Mouse (Mus musculus) limb, embryonic 14.5 days (tissue): ENCODE results near the gene Kank3. TPM values are rescaled to one million over a fixed set of nuclear protein-coding genes. Genes with fewer than 3 reads are reported as not detected.

Source experiments
- ATAC-seq: fragments of 200-750 bp; cut with Nextera tagmentation; 2 replicates; pipeline ENCODE4 v1.8.0; 2017; ENCODE audit warnings: low read depth, moderate number of reproducible peaks, moderate TSS enrichment; ENCODE audit not compliant: low FRiP score
- DNase-seq: peaks from one replicate; pipeline ENCODE4 v3.0.0-alpha.2; 2015; ENCODE audit warnings: low spot score
- H3K27ac ChIP-seq: fragments of 300-500 bp; sonication (generic); replicated peaks from 2 replicates; pipeline ENCODE4 v1.5.1; 2014; ENCODE audit warnings: low read depth, mild to moderate bottlenecking, low read length, moderate library complexity, mixed read lengths
- H3K27me3 ChIP-seq: fragments of 300-500 bp; sonication (generic); 2 replicates; pipeline ENCODE4 v1.6.1; 2014; ENCODE audit warnings: low read length, mixed read lengths; ENCODE audit not compliant: control insufficient read depth, insufficient read depth
- H3K36me3 ChIP-seq: fragments of 300-500 bp; sonication (generic); 2 replicates; pipeline ENCODE4 v1.6.1; 2014; ENCODE audit warnings: mild to moderate bottlenecking, low read length, moderate library complexity, mixed read lengths; ENCODE audit not compliant: control insufficient read depth, insufficient read depth
- H3K4me1 ChIP-seq: fragments of 300-500 bp; sonication (generic); 2 replicates; pipeline ENCODE4 v1.6.1; 2014; ENCODE audit warnings: antibody characterized with exemption, low read length, mixed read lengths; ENCODE audit not compliant: control insufficient read depth, insufficient read depth
- H3K4me2 ChIP-seq: fragments of 300-500 bp; sonication (generic); replicated peaks from 2 replicates; pipeline ENCODE4 v1.6.1; 2014; ENCODE audit warnings: low read depth, mild to moderate bottlenecking, low read length, moderate library complexity; ENCODE audit not compliant: severe bottlenecking
- H3K4me3 ChIP-seq: fragments of 300-500 bp; sonication (generic); replicated peaks from 2 replicates; pipeline ENCODE4 v1.5.1; 2014; ENCODE audit warnings: low read length
- H3K9ac ChIP-seq: fragments of 300-500 bp; sonication (generic); 2 replicates; pipeline ENCODE4 v1.6.1; 2014; ENCODE audit warnings: mild to moderate bottlenecking, low read depth, low read length, moderate library complexity; ENCODE audit not compliant: severe bottlenecking
- H3K9me3 ChIP-seq: fragments of 300-500 bp; sonication (generic); 2 replicates; pipeline ENCODE4 v1.6.1; 2016; ENCODE audit warnings: low read length; ENCODE audit not compliant: control insufficient read depth
- POLR2A ChIP-seq: fragments of 200-500 bp; IDR thresholded peaks from 2 replicates; pipeline ENCODE4 v1.8.0; 2012; ENCODE audit warnings: inconsistent platforms, mild to moderate bottlenecking, moderate library complexity, borderline replicate concordance; ENCODE audit not compliant: insufficient read depth, insufficient read length; ENCODE audit errors: extremely low read depth
- WGBS: fragments of 180-500 bp; shearing (Covaris S2); extraction: QIAGEN DNeasy Blood & Tissue Kit; methylation state at CpG from one replicate; pipeline ENCODE4 v1.1.7; 2014; 5-methylcytosine and 5-hydroxymethylcytosine counted together
- polyA plus RNA-seq, 2 experiments: library from polyadenylated mRNA; depleted of rRNA in 1 of 2; stranded (reverse) in 1 of 2; unstranded in 1 of 2; fragments of >200 nt; fragmentation: Nextera tagmentation in 1 of 2; extraction: Ambion mirVana in 1 of 2; gene quantifications; 2 replicates each; pipeline versions ENCODE4 v1.2.1 to v1.2.3; 2012 to 2014

Gene Kank3
- polyA plus RNA-seq, 2 experiments, result 31.1 to 45.3 TPM

- 68% methylated on average over 8 of the region's 9 CpGs for WGBS
- H3K4me1 ChIP-seq, result no peaks in the 10 kb centered on the region
- no peaks in the 10 kb centered on the region for H3K36me3 ChIP-seq
- no peak for TF ChIP-seq POLR2A
- no peak overlapping the region for H3K27ac ChIP-seq
- ATAC-seq, result no peak
- no peak overlapping the region for H3K4me2 ChIP-seq
- H3K27me3 ChIP-seq, result no peaks in the 10 kb centered on the region
- H3K9ac ChIP-seq, result no peak overlapping the region
- no peak for DNase-seq
- no peak overlapping the region for H3K4me3 ChIP-seq
- no peaks in the 10 kb centered on the region for H3K9me3 ChIP-seq
Observed at GRCm38 (mm10) chr17:33807181-33807888, 3.0 kb upstream of the Kank3 start.

GRCm38 (mm10) chr17:33808192-33808591, 2.1 kb upstream of the Kank3 start:
- H3K27me3 ChIP-seq, result no peaks in the 10 kb centered on the region
- H3K4me2 ChIP-seq, result no peak overlapping the region
- H3K9ac ChIP-seq, result no peak overlapping the region
- H3K4me3 ChIP-seq, result no peak overlapping the region
- 42% methylated on average over 10 of the region's 10 CpGs for WGBS
- no peak overlapping the region for H3K27ac ChIP-seq
- ATAC-seq (no peak), DNase-seq (no peak)
- no peaks in the 10 kb centered on the region for H3K4me1 ChIP-seq
- TF ChIP-seq POLR2A, result no peak
- no peaks in the 10 kb centered on the region for H3K9me3 ChIP-seq
- H3K36me3 ChIP-seq, result no peaks in the 10 kb centered on the region

GRCm38 (mm10) chr17:33811142-33811516, 810 bp downstream of the Kank3 start:
- DNase-seq (no peak), ATAC-seq (no peak)
- Histone ChIP-seq H3K4me2 (peak overlapping the region; percentile 90), H3K9me3 (no peaks in the 10 kb centered on the region), H3K36me3 (no peaks in the 10 kb centered on the region), H3K27me3 (no peaks in the 10 kb centered on the region), H3K27ac (no peak overlapping the region), H3K9ac (peak overlapping the region; percentile 34; the same call in 1 of the 2 replicates), H3K4me1 (no peaks in the 10 kb centered on the region), H3K4me3 (peak overlapping the region; percentile 51)
- 24% methylated on average over 7 of the region's 7 CpGs for WGBS
- TF ChIP-seq POLR2A, result no peak

- H3K4me1 ChIP-seq, result peaks cover 5% of the 10 kb centered on the region; the same call in 1 of the 2 replicates
- H3K27ac ChIP-seq, result no peak overlapping the region
- no peaks in the 10 kb centered on the region for H3K27me3 ChIP-seq
- ATAC-seq, result no peak
- H3K36me3 ChIP-seq, result no peaks in the 10 kb centered on the region
- H3K4me3 ChIP-seq, result no peak overlapping the region
- no peak for DNase-seq
- no peaks in the 10 kb centered on the region for H3K9me3 ChIP-seq
- no peak for TF ChIP-seq POLR2A
- H3K9ac ChIP-seq, result no peak overlapping the region
- WGBS, result 65% methylated on average over 3 of the region's 3 CpGs
- H3K4me2 ChIP-seq, result no peak overlapping the region
Observed at GRCm38 (mm10) chr17:33812475-33812874, 2.2 kb downstream of the Kank3 start.

GRCm38 (mm10) chr17:33812990-33813389, 2.7 kb downstream of the Kank3 start:
- H3K4me1 ChIP-seq, result peaks cover 8% of the 10 kb centered on the region
- no peak overlapping the region for H3K9ac ChIP-seq
- H3K4me2 ChIP-seq, result no peak overlapping the region
- no peak overlapping the region for H3K4me3 ChIP-seq
- H3K9me3 ChIP-seq, result no peaks in the 10 kb centered on the region
- WGBS, result 68% methylated on average over 4 of the region's 4 CpGs
- no peak for TF ChIP-seq POLR2A
- DNase-seq, result no peak
- no peak for ATAC-seq
- no peaks in the 10 kb centered on the region for H3K27me3 ChIP-seq
- H3K27ac ChIP-seq, result no peak overlapping the region
- H3K36me3 ChIP-seq, result peaks cover under 1% of the 10 kb centered on the region; the same call in 1 of the 2 replicates
